Mouse (Mus musculus) myocyte (in vitro differentiated cells): ENCODE measurements around the gene Lyve1. TPM values are rescaled to one million over a fixed set of nuclear protein-coding genes. Genes with fewer than 3 reads are reported as not detected.
A peak's percentile ranks its signal among the peaks of the same experiment; 100 is the strongest.
"Not testable (repeated sequence)": the region's sequence is repeated elsewhere in the genome, so short reads cannot be mapped to it uniquely, and the experiment has no call there.

ENCODE experiments used
- H3K27me3 ChIP-seq: one replicate; pipeline ENCODE4 v1.6.1; 2011; ENCODE audit not compliant: control insufficient read depth, insufficient read depth, insufficient read length
- H3K36me3 ChIP-seq: one replicate; pipeline ENCODE4 v1.6.1; 2011; ENCODE audit not compliant: control insufficient read depth, insufficient read depth
- H3K4me2 ChIP-seq: one replicate; pipeline ENCODE4 v1.6.1; 2011; ENCODE audit warnings: low read depth, control low read depth
- H3K4me3 ChIP-seq: one replicate; pipeline ENCODE4 v1.5.1; 2011; ENCODE audit warnings: mild to moderate bottlenecking, control low read depth, moderate library complexity
- H3K79me2 ChIP-seq: one replicate; pipeline ENCODE4 v1.6.1; 2011; ENCODE audit not compliant: control insufficient read depth, insufficient read depth
- H3ac ChIP-seq: one replicate; pipeline ENCODE4 v1.6.1; 2011; ENCODE audit not compliant: control insufficient read depth, insufficient read length
- CEBPB ChIP-seq: IDR thresholded peaks from 2 replicates; pipeline ENCODE4 v1.6.1; 2011; ENCODE audit warnings: mild to moderate bottlenecking, moderate library complexity; ENCODE audit not compliant: poor library complexity, insufficient read depth, severe bottlenecking
- E2F4 ChIP-seq: IDR thresholded peaks from one replicate; pipeline ENCODE4 v1.6.1; 2011; ENCODE audit warnings: mild to moderate bottlenecking, control low read depth, moderate library complexity; ENCODE audit not compliant: insufficient read depth
- MAX ChIP-seq: IDR thresholded peaks from one replicate; pipeline ENCODE4 v1.6.1; 2011; ENCODE audit warnings: low read depth, mild to moderate bottlenecking, control low read depth
- MYOD1 ChIP-seq, 3 experiments: IDR thresholded peaks; one replicate each; pipeline ENCODE4 v1.6.1; 2011; ENCODE audit warnings: control low read depth in 2 of 3, low read depth in 2 of 3, mild to moderate bottlenecking in 2 of 3, moderate library complexity in 1 of 3; ENCODE audit not compliant: insufficient read length in 2 of 3, control insufficient read depth in 1 of 3
- MYOG ChIP-seq, 3 experiments: IDR thresholded peaks; one replicate each; pipeline ENCODE4 v1.6.1; 2011; ENCODE audit warnings: control low read depth in 2 of 3, low read depth in 2 of 3, mild to moderate bottlenecking in 2 of 3; ENCODE audit not compliant: insufficient read length in 2 of 3, control insufficient read depth in 1 of 3, insufficient read depth in 1 of 3
- POLR2A ChIP-seq: IDR thresholded peaks from one replicate; pipeline ENCODE4 v1.6.1; 2011; ENCODE audit warnings: low read depth, mild to moderate bottlenecking, control low read depth, moderate library complexity; ENCODE audit not compliant: insufficient read length
- POLR2AphosphoS2 ChIP-seq: IDR thresholded peaks from one replicate; pipeline ENCODE4 v1.6.1; 2011; ENCODE audit warnings: low read depth, control low read depth; ENCODE audit not compliant: insufficient read length
- REST ChIP-seq: IDR thresholded peaks from one replicate; pipeline ENCODE4 v1.6.1; 2011; ENCODE audit warnings: mild to moderate bottlenecking, control low read depth, moderate library complexity; ENCODE audit not compliant: insufficient read depth, insufficient read length
- SRF ChIP-seq: IDR thresholded peaks from one replicate; pipeline ENCODE4 v1.6.1; 2011; ENCODE audit warnings: low read depth; ENCODE audit not compliant: control insufficient read depth, insufficient read length
- TCF12 ChIP-seq: IDR thresholded peaks from one replicate; pipeline ENCODE4 v1.6.1; 2011; ENCODE audit warnings: mild to moderate bottlenecking, control low read depth; ENCODE audit not compliant: poor library complexity, insufficient read depth, severe bottlenecking
- TCF3 ChIP-seq: IDR thresholded peaks from one replicate; pipeline ENCODE4 v1.6.1; 2011; ENCODE audit warnings: low read depth, control low read depth; ENCODE audit not compliant: insufficient read length
- USF1 ChIP-seq: IDR thresholded peaks from one replicate; pipeline ENCODE4 v1.6.1; 2011; ENCODE audit warnings: low read depth, mild to moderate bottlenecking, control low read depth, moderate library complexity
- polyA plus RNA-seq: library from polyadenylated mRNA; unstranded; fragments of >200 nt; fragmentation: generic; extraction: Trizol; gene quantifications from one replicate; pipeline ENCODE4 v1.2.1, GENCODE M21; 2012; ENCODE audit warnings: missing spikeins

Gene Lyve1
- polyA plus RNA-seq, 1 experiment: not detected

DNA sequence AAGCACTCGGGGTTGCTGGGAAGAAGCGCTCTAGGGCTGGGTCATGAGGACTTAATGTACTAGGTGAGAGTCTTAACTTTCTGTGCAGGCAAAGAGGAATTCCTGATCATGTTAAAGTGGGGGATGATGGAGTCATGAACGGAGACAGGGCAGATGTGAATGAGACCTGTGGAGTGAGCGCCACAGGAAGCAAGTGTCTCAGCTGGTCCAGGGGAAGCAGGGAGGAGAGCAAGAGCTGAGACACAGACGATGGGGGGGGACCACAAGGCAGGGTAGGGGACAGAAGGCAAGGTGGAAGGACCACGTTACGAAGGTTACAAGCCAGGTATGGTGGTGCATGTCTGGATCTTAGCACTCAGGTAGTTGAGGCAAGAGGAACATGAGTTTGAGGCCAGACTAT is 33.4 kb upstream of the Lyve1 start:
- Histone ChIP-seq H3K36me3 (no peaks in the 10 kb centered on the region), H3K4me2 (no peak overlapping the region), H3K79me2 (no peaks in the 10 kb centered on the region), H3K4me3 (no peak overlapping the region), H3ac (no peak overlapping the region), H3K27me3 (no peaks in the 10 kb centered on the region)
- TF ChIP-seq SRF: no peak
- TF ChIP-seq USF1: no peak
- TF ChIP-seq E2F4: no peak
- no peak for TF ChIP-seq TCF12
- TF ChIP-seq REST: no peak
- no peak for TF ChIP-seq POLR2A
- no peak for TF ChIP-seq MAX
- no peak for TF ChIP-seq MYOG (IDR thresholded peaks at IDR 0.05; ENCODE audit: control insufficient read depth in 1 of 3, insufficient read depth in 1 of 3, insufficient read length in 2 of 3, low read depth in 2 of 3)
- TF ChIP-seq TCF3: no peak
- no peak for TF ChIP-seq MYOD1 (IDR thresholded peaks at IDR 0.05; ENCODE audit: control insufficient read depth in 1 of 3, insufficient read length in 2 of 3, low read depth in 2 of 3)
- TF ChIP-seq CEBPB: no peak
- no peak for TF ChIP-seq POLR2AphosphoS2

GRCm38 (mm10) chr7:110895772-110896171 is 32.7 kb upstream of the Lyve1 start:
- H3K4me2 ChIP-seq, H3K36me3 ChIP-seq, H3K79me2 ChIP-seq, H3K4me3 ChIP-seq, H3ac ChIP-seq, H3K27me3 ChIP-seq: not testable (repeated sequence)
- peak; percentile 16 for TF ChIP-seq TCF12
- peak in 2 of 3 experiments; percentile 8 to 61 for TF ChIP-seq MYOD1 (IDR thresholded peaks at IDR 0.05; ENCODE audit: control insufficient read depth in 1 of 3, insufficient read length in 2 of 3, low read depth in 2 of 3)
- peak in 1 of 3 experiments; percentile 47 for TF ChIP-seq MYOG (IDR thresholded peaks at IDR 0.05; ENCODE audit: control insufficient read depth in 1 of 3, insufficient read depth in 1 of 3, insufficient read length in 2 of 3, low read depth in 2 of 3)

- H3K79me2 ChIP-seq: no peaks in the 10 kb centered on the region
- TF ChIP-seq TCF12 (no peak), SRF (no peak), MYOG (IDR thresholded peaks at IDR 0.05; ENCODE audit: control insufficient read depth in 1 of 3, insufficient read depth in 1 of 3, insufficient read length in 2 of 3, low read depth in 2 of 3) (peak in 1 of 3 experiments; percentile 58), MYOD1 (IDR thresholded peaks at IDR 0.05; ENCODE audit: control insufficient read depth in 1 of 3, insufficient read length in 2 of 3, low read depth in 2 of 3) (peak in 1 of 3 experiments; percentile 61)
- H3ac ChIP-seq: no peak overlapping the region
- no peaks in the 10 kb centered on the region for H3K27me3 ChIP-seq
- no peak overlapping the region for H3K4me2 ChIP-seq
- H3K36me3 ChIP-seq: no peaks in the 10 kb centered on the region
- H3K4me3 ChIP-seq: no peak overlapping the region
Observed at GRCm38 (mm10) chr7:110894673-110895072, 31.6 kb upstream of the Lyve1 start.

GRCm38 (mm10) chr7:110893943-110894610 is 31.0 kb upstream of the Lyve1 start:
- no peaks in the 10 kb centered on the region for H3K79me2 ChIP-seq
- no peak overlapping the region for H3ac ChIP-seq
- no peak overlapping the region for H3K4me2 ChIP-seq
- no peak overlapping the region for H3K4me3 ChIP-seq
- no peaks in the 10 kb centered on the region for H3K27me3 ChIP-seq
- H3K36me3 ChIP-seq: no peaks in the 10 kb centered on the region
- no peak for TF ChIP-seq E2F4
- no peak for TF ChIP-seq MYOG (IDR thresholded peaks at IDR 0.05; ENCODE audit: control insufficient read depth in 1 of 3, insufficient read depth in 1 of 3, insufficient read length in 2 of 3, low read depth in 2 of 3)
- TF ChIP-seq CEBPB: no peak
- TF ChIP-seq MYOD1 (IDR thresholded peaks at IDR 0.05; ENCODE audit: control insufficient read depth in 1 of 3, insufficient read length in 2 of 3, low read depth in 2 of 3): no peak
- no peak for TF ChIP-seq REST
- TF ChIP-seq SRF: no peak
- TF ChIP-seq MAX: no peak
- no peak for TF ChIP-seq POLR2AphosphoS2

GRCm38 (mm10) chr7:110891501-110891986 is 28.5 kb upstream of the Lyve1 start:
- no peak for TF ChIP-seq USF1
- TF ChIP-seq MYOG (IDR thresholded peaks at IDR 0.05; ENCODE audit: control insufficient read depth in 1 of 3, insufficient read depth in 1 of 3, insufficient read length in 2 of 3, low read depth in 2 of 3): no peak
- TF ChIP-seq POLR2A: no peak
- H3K79me2 ChIP-seq: no peaks in the 10 kb centered on the region
- H3K4me2 ChIP-seq: no peak overlapping the region
- H3K27me3 ChIP-seq: no peaks in the 10 kb centered on the region
- H3ac ChIP-seq: no peak overlapping the region
- H3K36me3 ChIP-seq: no peaks in the 10 kb centered on the region
- H3K4me3 ChIP-seq: no peak overlapping the region
